Mouse (Mus musculus) liver, postnatal 0 days (tissue): Measurements from ENCODE around the gene Vipr2.

ENCODE experiments used
- CTCF ChIP-seq: sonication (generic); IDR thresholded peaks from 2 replicates; pipeline ENCODE4 v1.5.1; 2016; ENCODE audit warnings: antibody characterized with exemption, low read depth
- EP300 ChIP-seq: IDR thresholded peaks from 2 replicates; pipeline ENCODE4 v1.6.1; 2016; ENCODE audit warnings: antibody characterized with exemption, low read depth, mild to moderate bottlenecking

DNA sequence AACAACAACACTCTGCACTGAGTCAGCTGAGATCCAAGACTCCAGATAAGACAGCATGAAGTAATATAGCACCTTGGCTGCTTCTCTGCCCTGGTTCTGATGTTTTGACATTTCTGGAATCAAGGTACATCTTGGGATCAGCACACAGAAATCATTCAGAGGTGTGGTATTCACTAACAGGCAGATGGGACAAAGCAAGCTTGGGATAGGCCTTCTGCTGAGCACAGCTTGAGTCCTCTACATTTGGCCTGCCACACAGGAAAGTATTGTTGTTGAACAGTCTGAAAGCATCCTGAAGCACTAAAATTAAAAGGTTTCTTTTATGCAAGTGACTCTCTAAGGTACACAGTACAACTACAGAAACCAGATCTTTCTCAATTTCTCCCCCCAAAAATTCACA, 117.1 kb downstream of the Vipr2 start:
- TF ChIP-seq EP300 (no peak), CTCF (no peak)
